Mouse (Mus musculus) heart, embryonic 15.5 days (tissue): ENCODE data around the gene Hsd17b2. TPM values are rescaled to one million over a fixed set of nuclear protein-coding genes. Genes with fewer than 3 reads are reported as not detected.

ENCODE experiments used
- ATAC-seq: fragments of 200-750 bp; cut with Nextera tagmentation; replicated peaks from 2 replicates; pipeline ENCODE4 v1.8.0; 2017; ENCODE audit warnings: low read depth, moderate TSS enrichment; ENCODE audit not compliant: insufficient number of reproducible peaks, insufficient read depth, low FRiP score
- H3K27ac ChIP-seq: fragments of 300-500 bp; sonication (generic); 2 replicates; pipeline ENCODE4 v1.5.1; 2015; ENCODE audit warnings: mild to moderate bottlenecking, inconsistent platforms
- H3K27me3 ChIP-seq: fragments of 300-500 bp; sonication (generic); 2 replicates; pipeline ENCODE4 v1.6.1; 2015; ENCODE audit warnings: inconsistent platforms
- H3K36me3 ChIP-seq: fragments of 300-500 bp; sonication (generic); 2 replicates; pipeline ENCODE4 v1.6.1; 2015; ENCODE audit warnings: mild to moderate bottlenecking, inconsistent platforms
- H3K4me1 ChIP-seq: fragments of 300-500 bp; sonication (generic); replicated peaks from 2 replicates; pipeline ENCODE4 v1.6.1; 2015; ENCODE audit warnings: inconsistent platforms
- H3K4me2 ChIP-seq: fragments of 300-500 bp; sonication (generic); 2 replicates; pipeline ENCODE4 v1.6.1; 2015; ENCODE audit warnings: inconsistent platforms, mild to moderate bottlenecking, moderate library complexity
- H3K4me3 ChIP-seq: fragments of 300-500 bp; sonication (generic); 2 replicates; pipeline ENCODE4 v1.5.1; 2015; ENCODE audit warnings: mild to moderate bottlenecking, inconsistent platforms
- H3K9ac ChIP-seq: fragments of 300-500 bp; sonication (generic); 2 replicates; pipeline ENCODE4 v1.6.1; 2015; ENCODE audit warnings: mild to moderate bottlenecking, inconsistent platforms
- H3K9me3 ChIP-seq: fragments of 300-500 bp; sonication (generic); replicated peaks from 2 replicates; pipeline ENCODE4 v1.6.1; 2016; ENCODE audit warnings: inconsistent platforms
- WGBS: fragments of 180-500 bp; shearing (Covaris S2); methylation state at CpG from one replicate; pipeline ENCODE4 v1.1.7; 2015; ENCODE audit warnings: mixed read lengths; 5-methylcytosine and 5-hydroxymethylcytosine counted together
- polyA plus RNA-seq: library from polyadenylated mRNA; unstranded; fragments of >200 nt; fragmentation: Nextera tagmentation; extraction: Ambion mirVana; gene quantifications from 2 replicates; pipeline ENCODE4 v1.2.1, GENCODE M21; 2015

Hsd17b2 gene
- polyA plus RNA-seq, 1 experiment from 2014 or later, result not detected

- no peak for ATAC-seq
- 63% methylated on average over 5 of the region's 5 CpGs for WGBS
Observed at GRCm38 (mm10) chr8:117746651-117747050, 44.9 kb downstream of the Hsd17b2 start.

GRCm38 (mm10) chr8:117747428-117747827 lies 45.7 kb downstream of the Hsd17b2 start:
- H3K36me3 ChIP-seq, result no peaks in the 10 kb centered on the region
- H3K27ac ChIP-seq, result no peak overlapping the region
- peaks cover 4% of the 10 kb centered on the region; the same call in 1 of the 2 replicates for H3K4me1 ChIP-seq
- H3K9ac ChIP-seq, result no peak overlapping the region
- H3K4me2 ChIP-seq, result no peak overlapping the region
- WGBS, result 19% methylated on average over 2 of the region's 2 CpGs
- ATAC-seq, result no peak
- H3K4me3 ChIP-seq, result no peak overlapping the region
- no peaks in the 10 kb centered on the region for H3K9me3 ChIP-seq
- no peaks in the 10 kb centered on the region for H3K27me3 ChIP-seq

More at GRCm38 (mm10) chr8:117746651-117747050, 44.9 kb downstream of the Hsd17b2 start:
- Histone ChIP-seq H3K4me1 (peaks cover 6% of the 10 kb centered on the region; the same call in 1 of the 2 replicates), H3K9ac (no peak overlapping the region), H3K4me3 (no peak overlapping the region), H3K27me3 (no peaks in the 10 kb centered on the region), H3K9me3 (no peaks in the 10 kb centered on the region), H3K36me3 (no peaks in the 10 kb centered on the region), H3K4me2 (no peak overlapping the region), H3K27ac (no peak overlapping the region)

DNA sequence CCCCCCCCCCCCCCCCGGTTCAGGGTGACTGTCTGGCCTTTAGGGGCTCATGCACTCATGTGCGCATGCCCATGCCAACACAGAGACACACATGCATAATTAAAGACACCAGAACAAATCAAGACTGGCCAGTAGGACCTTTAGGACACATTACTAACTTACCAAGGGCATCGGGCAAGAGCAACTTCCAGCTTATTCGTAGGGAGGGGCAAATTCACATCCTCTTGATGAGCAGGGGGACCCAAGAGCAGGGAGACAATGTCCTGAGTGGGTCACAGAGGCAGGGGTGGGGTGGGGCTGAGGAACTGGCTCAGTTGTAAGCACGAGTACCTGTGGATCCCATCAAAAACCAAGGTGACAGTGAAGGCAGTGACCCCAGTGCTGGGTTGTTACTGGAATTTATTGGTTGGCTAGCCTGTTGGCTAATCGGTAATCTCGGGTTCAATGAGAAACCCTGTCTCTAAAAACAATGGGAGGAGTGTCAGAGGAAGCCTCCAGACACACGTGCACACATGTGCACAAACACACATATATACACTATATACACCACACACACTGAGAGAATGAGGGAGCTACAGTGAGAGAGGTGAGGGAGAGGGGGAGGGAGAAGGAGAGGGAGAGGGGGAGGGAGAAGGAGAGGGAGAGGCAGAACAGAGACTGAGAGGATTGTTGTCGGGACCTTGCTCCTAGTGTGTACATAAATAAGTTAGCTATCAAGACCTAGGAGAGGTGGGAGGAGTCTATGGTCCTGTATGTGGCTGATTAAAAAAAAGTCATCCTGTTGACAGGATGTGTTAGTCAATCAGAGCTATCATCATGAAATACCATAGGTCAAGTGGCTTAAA lies 46.4 kb downstream of the Hsd17b2 start:
- no peak overlapping the region for H3K4me2 ChIP-seq
- WGBS, result 67% methylated on average over 9 of the region's 9 CpGs
- H3K9ac ChIP-seq, result no peak overlapping the region
- H3K27me3 ChIP-seq, result no peaks in the 10 kb centered on the region
- no peak overlapping the region for H3K4me3 ChIP-seq
- H3K9me3 ChIP-seq, result no peaks in the 10 kb centered on the region
- no peak overlapping the region for H3K27ac ChIP-seq
- no peaks in the 10 kb centered on the region for H3K4me1 ChIP-seq
- ATAC-seq, result no peak
- no peaks in the 10 kb centered on the region for H3K36me3 ChIP-seq

DNA sequence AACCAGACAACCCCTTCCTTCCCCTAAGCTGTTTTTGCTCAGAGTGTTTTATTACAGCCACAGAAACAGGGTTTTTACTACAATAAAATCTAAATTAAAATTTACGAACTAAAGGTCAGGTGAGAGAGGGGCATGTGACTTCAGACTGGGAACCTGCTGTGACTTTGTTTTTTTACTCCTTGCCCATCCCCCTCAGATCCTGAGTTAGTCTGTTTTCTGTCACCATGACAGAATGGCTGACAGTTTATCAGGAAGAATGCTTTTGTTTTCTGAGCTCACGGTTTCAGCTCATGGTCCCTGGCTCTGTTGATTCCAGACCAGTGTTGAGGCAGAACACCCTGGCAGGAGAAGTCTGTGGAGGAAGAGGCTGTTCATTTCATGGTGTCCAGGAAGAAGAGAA lies 47.7 kb downstream of the Hsd17b2 start:
- Histone ChIP-seq H3K9ac (no peak overlapping the region), H3K4me1 (no peaks in the 10 kb centered on the region), H3K4me3 (no peak overlapping the region), H3K36me3 (no peaks in the 10 kb centered on the region), H3K9me3 (no peaks in the 10 kb centered on the region), H3K27me3 (no peaks in the 10 kb centered on the region), H3K27ac (no peak overlapping the region), H3K4me2 (no peak overlapping the region)
- 51% methylated on average over 2 of the region's 2 CpGs for WGBS
- ATAC-seq, result no peak

DNA sequence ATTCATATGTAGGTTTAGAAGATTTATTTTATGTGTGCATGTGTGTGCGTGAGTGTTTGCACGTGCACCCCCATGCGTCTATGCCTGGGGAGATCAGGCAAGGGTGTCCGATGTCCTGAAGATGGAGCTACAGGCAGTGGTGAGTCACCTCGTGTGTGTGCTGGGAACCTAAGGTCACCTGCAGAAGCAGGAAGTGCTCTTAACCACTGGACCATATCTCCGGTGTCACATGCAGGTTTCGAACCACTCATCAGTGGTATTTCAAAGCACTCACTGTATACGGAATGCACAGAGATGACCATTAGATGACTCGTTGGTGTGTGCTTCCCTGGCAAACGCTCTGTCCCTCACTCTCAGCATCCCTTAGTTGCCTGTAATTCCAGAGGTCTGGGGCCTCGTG lies 56.2 kb downstream of the Hsd17b2 start:
- Histone ChIP-seq H3K36me3 (no peaks in the 10 kb centered on the region), H3K9me3 (no peaks in the 10 kb centered on the region), H3K9ac (no peak overlapping the region), H3K4me1 (no peaks in the 10 kb centered on the region), H3K4me3 (no peak overlapping the region), H3K27ac (no peak overlapping the region), H3K4me2 (no peak overlapping the region), H3K27me3 (no peaks in the 10 kb centered on the region)
- no peak for ATAC-seq
- WGBS, result 76% methylated on average over 11 of the region's 11 CpGs

GRCm38 (mm10) chr8:117762776-117763175 lies 61.1 kb downstream of the Hsd17b2 start:
- H3K9ac ChIP-seq, result no peak overlapping the region
- no peak overlapping the region for H3K4me2 ChIP-seq
- H3K27ac ChIP-seq, result no peak overlapping the region
- 68% methylated on average over 6 of the region's 6 CpGs for WGBS
- H3K27me3 ChIP-seq, result no peaks in the 10 kb centered on the region
- no peak overlapping the region for H3K4me3 ChIP-seq
- H3K4me1 ChIP-seq, result no peaks in the 10 kb centered on the region
- ATAC-seq, result no peak
- H3K9me3 ChIP-seq, result no peaks in the 10 kb centered on the region
- H3K36me3 ChIP-seq, result no peaks in the 10 kb centered on the region

- 43% methylated on average over 4 of the region's 4 CpGs for WGBS
- no peaks in the 10 kb centered on the region for H3K9me3 ChIP-seq
- no peak for ATAC-seq
- no peaks in the 10 kb centered on the region for H3K27me3 ChIP-seq
- H3K4me2 ChIP-seq, result no peak overlapping the region
- no peak overlapping the region for H3K9ac ChIP-seq
- H3K27ac ChIP-seq, result no peak overlapping the region
- no peaks in the 10 kb centered on the region for H3K36me3 ChIP-seq
- no peaks in the 10 kb centered on the region for H3K4me1 ChIP-seq
- H3K4me3 ChIP-seq, result no peak overlapping the region
Observed at GRCm38 (mm10) chr8:117764625-117765024, 62.9 kb downstream of the Hsd17b2 start.

DNA sequence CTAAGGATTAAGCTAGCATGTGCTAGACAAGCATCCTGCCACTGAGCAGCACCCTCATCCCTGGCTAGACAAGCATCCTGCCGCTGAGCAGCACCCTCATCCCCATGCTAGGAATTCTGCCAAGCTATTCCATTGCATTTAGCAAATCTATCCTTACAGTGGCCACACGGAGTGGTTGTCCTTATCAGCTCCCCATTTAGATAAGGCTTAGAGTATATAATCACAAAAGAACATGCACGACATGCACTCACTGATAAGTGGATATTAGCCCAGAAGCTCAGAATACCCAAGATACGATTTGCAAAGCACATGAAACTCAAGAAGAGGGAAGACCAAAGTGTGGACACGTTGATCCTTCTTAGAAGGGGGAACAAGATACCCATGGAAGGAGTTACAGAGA lies 64.2 kb downstream of the Hsd17b2 start:
- Histone ChIP-seq H3K4me1 (no peaks in the 10 kb centered on the region), H3K9ac (no peak overlapping the region), H3K27me3 (no peaks in the 10 kb centered on the region), H3K9me3 (no peaks in the 10 kb centered on the region), H3K4me3 (no peak overlapping the region), H3K27ac (no peak overlapping the region), H3K4me2 (no peak overlapping the region), H3K36me3 (no peaks in the 10 kb centered on the region)
- 14% methylated on average over 5 of the region's 5 CpGs for WGBS
- ATAC-seq, result no peak

DNA sequence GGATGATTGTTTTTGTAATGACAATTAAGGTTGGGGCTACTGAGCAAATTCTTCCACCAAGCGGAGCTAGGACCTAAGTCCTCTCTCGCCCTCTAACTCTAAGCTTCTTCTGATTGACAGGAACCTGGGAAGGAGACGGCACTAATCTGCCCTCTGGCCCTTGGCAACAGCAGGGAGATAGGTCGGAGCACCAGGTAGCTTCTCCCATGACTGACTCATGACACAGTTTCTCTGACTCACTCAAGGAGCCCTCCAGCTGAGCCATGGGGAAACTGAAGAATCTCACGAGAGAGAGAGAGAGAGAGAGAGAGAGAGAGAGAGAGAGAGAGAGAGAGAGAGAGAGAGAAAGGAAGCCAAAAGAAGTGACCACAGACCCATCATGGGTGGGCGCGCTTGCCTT lies 67.3 kb downstream of the Hsd17b2 start:
- Histone ChIP-seq H3K9me3 (no peaks in the 10 kb centered on the region), H3K27ac (no peak overlapping the region), H3K4me3 (no peak overlapping the region), H3K36me3 (no peaks in the 10 kb centered on the region), H3K27me3 (no peaks in the 10 kb centered on the region), H3K4me1 (no peaks in the 10 kb centered on the region), H3K4me2 (no peak overlapping the region), H3K9ac (no peak overlapping the region)
- WGBS, result 76% methylated on average over 6 of the region's 7 CpGs
- no peak for ATAC-seq

DNA sequence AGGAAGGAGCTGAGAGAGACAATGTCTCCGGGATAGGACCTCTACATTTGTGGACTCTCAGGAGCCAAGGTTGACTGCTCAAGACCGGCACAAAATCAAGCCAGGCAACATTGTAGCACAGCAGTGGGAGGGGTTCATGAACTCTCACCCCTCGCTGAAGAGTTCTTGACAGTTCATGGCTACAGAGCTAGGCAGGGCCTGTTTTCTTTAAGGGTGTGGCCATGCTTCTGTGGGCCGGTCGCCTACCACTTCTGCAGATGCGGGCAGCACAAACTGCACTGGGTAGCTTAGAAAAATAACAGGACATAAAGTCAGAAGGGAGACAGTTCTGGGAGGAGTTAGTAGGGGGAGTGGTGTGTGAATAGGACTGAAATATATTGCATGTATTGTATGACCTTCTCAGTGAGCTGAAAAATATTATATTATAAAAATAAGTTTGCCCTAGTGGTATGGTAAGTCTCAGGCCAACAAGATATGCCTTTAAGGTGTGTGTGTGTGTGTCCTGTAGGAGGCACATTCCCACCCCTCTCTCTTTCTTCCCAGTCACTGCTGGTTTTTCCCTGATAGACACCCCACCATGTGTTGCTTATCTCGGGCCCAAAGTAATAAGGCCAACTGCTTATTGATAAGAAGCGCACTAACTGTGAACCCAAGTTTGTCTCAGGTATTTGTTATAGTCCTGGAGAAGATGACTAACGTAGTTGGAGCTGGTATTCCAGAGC lies 69.6 kb downstream of the Hsd17b2 start:
- 57% methylated on average over 9 of the region's 9 CpGs for WGBS
- H3K4me3 ChIP-seq, result no peak overlapping the region
- H3K36me3 ChIP-seq, result no peaks in the 10 kb centered on the region
- no peak for ATAC-seq
- no peaks in the 10 kb centered on the region for H3K4me1 ChIP-seq
- no peak overlapping the region for H3K9ac ChIP-seq
- no peaks in the 10 kb centered on the region for H3K27me3 ChIP-seq
- H3K27ac ChIP-seq, result no peak overlapping the region
- H3K4me2 ChIP-seq, result no peak overlapping the region
- H3K9me3 ChIP-seq, result no peaks in the 10 kb centered on the region

- no peak overlapping the region for H3K4me3 ChIP-seq
- WGBS, result 70% methylated on average over 2 of the region's 2 CpGs
- no peaks in the 10 kb centered on the region for H3K4me1 ChIP-seq
- no peaks in the 10 kb centered on the region for H3K27me3 ChIP-seq
- H3K4me2 ChIP-seq, result no peak overlapping the region
- H3K9ac ChIP-seq, result no peak overlapping the region
- no peaks in the 10 kb centered on the region for H3K36me3 ChIP-seq
- H3K9me3 ChIP-seq, result no peaks in the 10 kb centered on the region
- H3K27ac ChIP-seq, result no peak overlapping the region
- ATAC-seq, result no peak
Observed at GRCm38 (mm10) chr8:117772126-117772525, 70.4 kb downstream of the Hsd17b2 start.
